Mouse (Mus musculus) small intestine, adult 2 months (tissue): ENCODE measurements around the gene Sfn.

Experiments
- CTCF ChIP-seq: fragments of 200-500 bp; IDR thresholded peaks from 2 replicates; pipeline ENCODE4 v1.5.1; 2012; ENCODE audit warnings: low read depth, mild to moderate bottlenecking, control low read depth, inconsistent platforms, low read length, moderate library complexity, mixed read lengths; ENCODE audit not compliant: insufficient replicate concordance, insufficient read length; ENCODE audit errors: extremely low read depth
- POLR2A ChIP-seq: fragments of 200-500 bp; IDR thresholded peaks from 2 replicates; pipeline ENCODE4 v1.6.1; 2012; ENCODE audit warnings: low read depth, mild to moderate bottlenecking, control low read depth, inconsistent platforms, low read length, moderate library complexity

DNA sequence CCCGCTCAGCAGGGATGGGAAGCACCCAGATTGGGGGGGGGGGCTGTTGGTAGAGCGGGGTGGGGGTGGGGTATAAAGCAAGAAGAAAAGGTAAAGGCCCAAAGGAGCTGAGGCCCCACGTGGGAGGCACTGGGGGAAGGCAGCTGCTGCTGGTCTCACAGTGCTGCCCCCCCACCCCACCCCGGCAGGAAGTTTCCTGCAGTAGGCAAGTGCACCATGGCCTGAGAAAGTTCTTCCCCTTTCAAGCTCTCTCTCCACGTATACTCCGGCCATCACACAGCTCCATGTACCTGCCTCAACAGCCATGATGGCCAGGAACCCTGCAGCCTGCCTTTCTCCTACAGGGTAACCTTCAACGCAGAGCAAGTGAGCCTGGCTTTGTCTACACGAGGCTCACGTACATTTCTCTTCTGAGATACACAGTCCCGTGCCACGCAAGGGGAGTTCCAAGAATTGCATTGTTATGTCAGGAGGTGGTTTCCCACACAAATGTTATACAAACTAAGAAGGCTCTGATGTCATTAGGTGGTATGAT lies 20.3 kb upstream of the Sfn start:
- TF ChIP-seq CTCF = no peak
- no peak for TF ChIP-seq POLR2A
